Mouse (Mus musculus): ENCODE measurements at regions not wholly inside any gene's neighbourhood (a gene's known extent, or its start where the extent isn't known, plus 50 kb on each side); places are given as distances from the start of the nearest gene placed in this dataset.

DNA sequence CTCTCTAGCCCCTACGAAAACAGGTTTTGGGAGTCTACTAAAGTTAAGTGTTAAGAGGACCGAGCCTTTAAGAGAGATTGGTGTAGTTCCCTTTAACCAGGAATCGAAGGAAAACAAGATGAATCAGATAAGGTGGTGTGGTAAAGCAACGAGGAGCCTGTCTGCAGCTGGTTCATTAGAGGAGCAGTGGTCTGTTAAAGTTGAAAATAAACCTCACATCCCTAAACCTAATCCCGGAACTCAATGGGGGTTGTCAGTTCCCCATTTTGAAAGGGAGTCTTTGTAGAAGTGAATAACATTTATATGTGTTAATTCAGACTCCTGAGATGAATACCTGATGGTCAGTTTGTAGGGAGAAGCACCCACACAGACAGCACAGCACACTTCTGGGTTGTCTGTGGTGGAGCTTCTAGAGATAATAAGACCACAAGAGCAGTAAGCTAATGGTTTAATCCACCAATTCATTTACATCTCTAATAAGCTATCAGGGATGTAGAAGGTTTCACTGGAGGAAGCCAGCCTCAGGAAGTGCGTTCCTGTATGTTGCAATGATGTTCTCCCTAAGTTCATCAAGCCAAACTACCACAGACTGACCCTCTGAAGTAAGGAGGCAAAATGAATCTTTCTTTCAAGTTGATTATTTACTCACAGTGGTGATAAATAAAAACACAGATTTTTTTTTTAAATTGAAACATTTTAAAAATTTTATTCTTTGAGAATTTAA is 318.9 kb upstream of the Nrp1 start:
- H3K9me3 ChIP-seq (replicated peaks; ENCODE audit: control insufficient read depth, low read length), result peaks cover 4% of the 10 kb centered on the region
- H3K27me3 ChIP-seq (ENCODE audit: control insufficient read depth, insufficient read depth, low read length), result no peaks in the 10 kb centered on the region
- no peak for ATAC-seq (replicated peaks; ENCODE audit: extremely low read depth, insufficient read depth, low FRiP score)
- no peak overlapping the region for H3K4me2 ChIP-seq (ENCODE audit: low read depth, low read length)
- no peak overlapping the region for H3K4me3 ChIP-seq (ENCODE audit: low read length)
- H3K27ac ChIP-seq (ENCODE audit: low read length), result no peak overlapping the region
- peaks cover 6% of the 10 kb centered on the region for H3K4me1 ChIP-seq (ENCODE audit: control insufficient read depth, insufficient read depth, low read length)
- 64% methylated on average over 6 of the region's 6 CpGs for WGBS
- no peaks in the 10 kb centered on the region for H3K36me3 ChIP-seq (ENCODE audit: control insufficient read depth, insufficient read depth)
- no peak overlapping the region for H3K9ac ChIP-seq (ENCODE audit: low read length)

DNA sequence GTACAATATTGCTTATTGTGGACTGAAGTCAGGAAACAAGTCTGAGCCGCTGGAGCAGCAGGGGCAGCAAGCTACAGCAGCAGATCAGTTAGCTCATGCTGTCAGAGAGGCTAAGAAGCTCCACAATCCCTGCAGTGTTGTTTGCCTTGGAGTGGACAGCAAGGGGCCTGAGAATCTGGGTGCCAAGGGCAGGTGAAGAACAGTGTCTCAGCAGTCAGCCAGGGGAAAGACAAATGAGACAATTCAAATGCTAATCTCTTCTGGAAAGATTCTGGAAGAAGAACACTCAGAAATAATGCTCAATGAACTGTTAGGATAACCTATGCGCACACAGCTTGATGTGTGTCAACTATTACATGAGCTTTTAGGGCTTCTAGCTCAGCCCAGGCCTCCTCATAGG is 315.5 kb upstream of the Nrp1 start:
- no peaks in the 10 kb centered on the region for H3K36me3 ChIP-seq (ENCODE audit: control insufficient read depth, insufficient read depth)
- no peak overlapping the region for H3K4me2 ChIP-seq (ENCODE audit: low read depth, low read length)
- H3K9ac ChIP-seq (ENCODE audit: low read length), result no peak overlapping the region
- no peak overlapping the region for H3K27ac ChIP-seq (ENCODE audit: low read length)
- no peaks in the 10 kb centered on the region for H3K27me3 ChIP-seq (ENCODE audit: control insufficient read depth, insufficient read depth, low read length)
- H3K9me3 ChIP-seq (replicated peaks; ENCODE audit: control insufficient read depth, low read length), result peaks cover 4% of the 10 kb centered on the region
- no peak overlapping the region for H3K4me3 ChIP-seq (ENCODE audit: low read length)
- 58% methylated on average over 2 of the region's 2 CpGs for WGBS
- no peaks in the 10 kb centered on the region for H3K4me1 ChIP-seq (ENCODE audit: control insufficient read depth, insufficient read depth, low read length)
- no peak for ATAC-seq (replicated peaks; ENCODE audit: extremely low read depth, insufficient read depth, low FRiP score)

DNA sequence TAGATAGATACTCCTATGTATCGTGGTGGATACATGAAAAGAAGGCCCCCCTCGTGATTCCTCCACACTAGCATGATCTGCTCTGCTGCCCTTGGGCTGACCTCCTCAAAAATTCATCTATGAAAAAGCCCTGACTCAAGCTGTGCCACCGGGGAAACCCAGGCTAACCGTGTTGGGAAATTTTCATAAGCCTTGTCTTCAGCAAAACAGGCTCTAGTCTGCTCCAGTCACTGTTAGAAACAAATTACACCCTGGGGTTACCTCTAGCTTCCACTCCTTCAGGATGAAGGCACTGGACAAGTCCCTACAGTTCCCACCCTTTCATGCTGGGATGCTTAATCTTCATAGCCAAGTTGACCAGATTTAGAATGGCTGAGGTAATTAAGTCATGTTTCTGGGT is 315.0 kb upstream of the Nrp1 start:
- 61% methylated on average over 4 of the region's 4 CpGs for WGBS
- Histone ChIP-seq H3K4me2 (ENCODE audit: low read depth, low read length) (no peak overlapping the region), H3K4me1 (ENCODE audit: control insufficient read depth, insufficient read depth, low read length) (no peaks in the 10 kb centered on the region), H3K27ac (ENCODE audit: low read length) (no peak overlapping the region), H3K9me3 (replicated peaks; ENCODE audit: control insufficient read depth, low read length) (peaks cover 4% of the 10 kb centered on the region), H3K9ac (ENCODE audit: low read length) (no peak overlapping the region), H3K27me3 (ENCODE audit: control insufficient read depth, insufficient read depth, low read length) (no peaks in the 10 kb centered on the region), H3K36me3 (ENCODE audit: control insufficient read depth, insufficient read depth) (no peaks in the 10 kb centered on the region), H3K4me3 (ENCODE audit: low read length) (no peak overlapping the region)
- no peak for ATAC-seq (replicated peaks; ENCODE audit: extremely low read depth, insufficient read depth, low FRiP score)

DNA sequence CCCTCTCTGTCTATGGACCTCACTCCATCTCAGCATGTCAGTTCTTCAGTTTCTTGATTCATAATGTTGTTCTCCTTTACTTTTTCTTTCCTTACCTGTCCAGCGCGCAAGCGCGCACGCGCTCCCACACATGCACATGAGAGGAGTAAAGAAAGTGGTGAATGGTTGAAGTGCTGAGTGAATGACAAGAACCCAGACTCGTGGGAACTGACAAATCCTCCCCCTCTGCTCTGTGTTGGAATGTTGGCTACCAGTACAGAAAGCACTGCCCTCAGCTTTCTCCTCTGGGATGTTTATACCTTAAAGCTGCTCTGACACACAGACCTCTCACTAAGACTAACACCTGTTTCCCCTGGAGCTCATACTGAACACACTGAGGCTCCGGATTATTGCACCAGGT is 302.2 kb upstream of the Nrp1 start:
- WGBS, result 50% methylated on average over 8 of the region's 8 CpGs
- Histone ChIP-seq H3K36me3 (ENCODE audit: control insufficient read depth, insufficient read depth) (no peaks in the 10 kb centered on the region), H3K9me3 (replicated peaks; ENCODE audit: control insufficient read depth, low read length) (no peaks in the 10 kb centered on the region), H3K4me1 (ENCODE audit: control insufficient read depth, insufficient read depth, low read length) (peaks cover 10% of the 10 kb centered on the region), H3K27me3 (ENCODE audit: control insufficient read depth, insufficient read depth, low read length) (no peaks in the 10 kb centered on the region), H3K4me2 (ENCODE audit: low read depth, low read length) (peak overlapping the region; percentile 30; the same call in 1 of the 2 replicates), H3K27ac (ENCODE audit: low read length) (no peak overlapping the region), H3K4me3 (ENCODE audit: low read length) (no peak overlapping the region), H3K9ac (ENCODE audit: low read length) (no peak overlapping the region)
- no peak; the same call in 1 of the 2 replicates for ATAC-seq (replicated peaks; ENCODE audit: extremely low read depth, insufficient read depth, low FRiP score)

DNA sequence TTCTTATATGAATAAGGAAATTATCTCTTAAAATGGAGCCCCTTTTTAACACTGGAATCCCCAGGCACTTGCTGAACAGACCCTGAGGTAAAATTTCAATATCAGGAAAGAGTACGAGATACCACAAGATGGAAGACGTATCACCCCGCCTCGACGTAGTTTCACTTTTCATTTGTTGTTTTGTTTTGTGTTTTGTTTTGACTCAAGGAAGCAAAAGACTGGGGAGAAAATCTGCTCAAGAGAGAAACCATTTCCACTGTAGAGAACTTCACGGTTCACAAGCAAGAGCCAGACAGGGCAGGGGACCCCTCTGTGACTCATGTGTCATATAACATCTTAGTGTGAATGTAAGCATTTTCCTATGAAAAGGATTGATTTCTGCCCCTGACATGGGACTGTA is 300.6 kb upstream of the Nrp1 start:
- Histone ChIP-seq H3K27me3 (ENCODE audit: control insufficient read depth, insufficient read depth, low read length) (no peaks in the 10 kb centered on the region), H3K9ac (ENCODE audit: low read length) (no peak overlapping the region), H3K4me2 (ENCODE audit: low read depth, low read length) (no peak overlapping the region), H3K27ac (ENCODE audit: low read length) (no peak overlapping the region), H3K4me3 (ENCODE audit: low read length) (no peak overlapping the region), H3K9me3 (replicated peaks; ENCODE audit: control insufficient read depth, low read length) (no peaks in the 10 kb centered on the region), H3K4me1 (ENCODE audit: control insufficient read depth, insufficient read depth, low read length) (peaks cover 10% of the 10 kb centered on the region), H3K36me3 (ENCODE audit: control insufficient read depth, insufficient read depth) (no peaks in the 10 kb centered on the region)
- 91% methylated on average over 6 of the region's 6 CpGs for WGBS
- no peak for ATAC-seq (replicated peaks; ENCODE audit: extremely low read depth, insufficient read depth, low FRiP score)

DNA sequence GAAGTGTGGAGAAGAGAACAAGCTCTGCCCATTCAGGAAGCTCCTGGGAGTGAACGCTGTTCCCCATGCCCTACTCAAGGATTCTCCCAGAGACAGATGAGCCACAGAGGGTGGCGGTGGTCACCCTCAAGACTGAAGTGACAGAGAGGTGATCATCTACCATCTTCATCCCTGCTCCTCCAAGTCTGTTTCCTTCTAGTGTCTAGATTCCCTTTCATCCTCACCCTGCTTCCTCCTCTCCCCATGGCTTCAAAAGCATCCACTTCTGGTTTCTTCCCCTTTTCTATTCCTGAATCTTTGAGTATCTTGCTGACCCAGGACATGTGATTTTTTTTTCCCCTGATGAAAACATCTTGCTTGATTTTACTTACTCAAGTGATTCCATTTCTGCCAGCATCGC is 298.6 kb upstream of the Nrp1 start:
- ATAC-seq (replicated peaks; ENCODE audit: extremely low read depth, insufficient read depth, low FRiP score), result no peak
- no peaks in the 10 kb centered on the region for H3K9me3 ChIP-seq (replicated peaks; ENCODE audit: control insufficient read depth, low read length)
- H3K4me3 ChIP-seq (ENCODE audit: low read length), result no peak overlapping the region
- H3K4me1 ChIP-seq (ENCODE audit: control insufficient read depth, insufficient read depth, low read length), result peaks cover 10% of the 10 kb centered on the region
- H3K36me3 ChIP-seq (ENCODE audit: control insufficient read depth, insufficient read depth), result no peaks in the 10 kb centered on the region
- no peak overlapping the region for H3K9ac ChIP-seq (ENCODE audit: low read length)
- H3K27ac ChIP-seq (ENCODE audit: low read length), result no peak overlapping the region
- H3K27me3 ChIP-seq (ENCODE audit: control insufficient read depth, insufficient read depth, low read length), result no peaks in the 10 kb centered on the region
- 85% methylated on average over 3 of the region's 3 CpGs for WGBS
- no peak overlapping the region for H3K4me2 ChIP-seq (ENCODE audit: low read depth, low read length)

DNA sequence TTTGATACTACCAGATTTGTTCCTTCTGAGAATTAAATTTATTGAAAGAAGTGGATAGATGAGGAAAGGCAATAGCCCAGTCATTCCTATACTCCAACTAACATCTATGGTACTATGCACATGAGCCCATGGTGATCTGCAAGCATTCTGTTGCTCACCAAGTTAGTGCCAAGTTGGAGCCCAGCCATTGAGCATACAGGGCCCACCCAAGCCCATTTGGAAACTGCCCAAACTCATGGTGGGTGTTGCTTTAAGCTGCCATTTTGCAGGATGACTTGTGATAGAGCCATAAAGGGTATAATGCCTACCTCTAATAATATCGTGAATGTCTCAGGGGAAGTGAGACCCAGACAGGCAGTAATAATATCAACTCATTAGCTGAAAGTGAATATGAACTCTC is 294.2 kb upstream of the Nrp1 start:
- H3K27me3 ChIP-seq (ENCODE audit: control insufficient read depth, insufficient read depth, low read length), result no peaks in the 10 kb centered on the region
- H3K4me2 ChIP-seq (ENCODE audit: low read depth, low read length), result no peak overlapping the region
- ATAC-seq (replicated peaks; ENCODE audit: extremely low read depth, insufficient read depth, low FRiP score), result no peak
- H3K4me3 ChIP-seq (ENCODE audit: low read length), result no peak overlapping the region
- no peak overlapping the region for H3K27ac ChIP-seq (ENCODE audit: low read length)
- whole genome bisulfite sequencing, result 94% methylated on average over 1 of the region's 1 CpGs
- no peaks in the 10 kb centered on the region for H3K4me1 ChIP-seq (ENCODE audit: control insufficient read depth, insufficient read depth, low read length)
- no peak overlapping the region for H3K9ac ChIP-seq (ENCODE audit: low read length)
- H3K36me3 ChIP-seq (ENCODE audit: control insufficient read depth, insufficient read depth), result no peaks in the 10 kb centered on the region
- no peaks in the 10 kb centered on the region for H3K9me3 ChIP-seq (replicated peaks; ENCODE audit: control insufficient read depth, low read length)

DNA sequence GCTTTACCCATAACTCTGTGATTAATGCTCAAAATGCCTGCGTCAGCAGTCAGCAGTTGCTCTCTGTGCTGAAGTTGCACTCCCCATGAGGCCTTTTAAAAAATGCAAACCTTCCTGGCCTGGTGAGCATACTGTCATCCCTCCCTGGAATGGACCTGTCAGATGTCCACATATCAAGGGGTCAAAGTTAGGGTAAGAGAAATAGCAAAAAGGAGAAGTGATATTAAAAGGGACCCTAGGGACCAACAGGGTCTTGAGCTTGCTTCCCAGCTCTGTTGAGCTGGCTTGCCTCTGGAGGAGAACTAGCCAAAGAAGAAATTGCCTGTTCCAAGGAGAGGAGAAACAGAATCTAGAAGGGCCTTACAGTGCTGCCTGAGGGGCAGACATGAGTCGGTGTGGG is 293.3 kb upstream of the Nrp1 start:
- Histone ChIP-seq H3K9me3 (replicated peaks; ENCODE audit: control insufficient read depth, low read length) (no peaks in the 10 kb centered on the region), H3K4me1 (ENCODE audit: control insufficient read depth, insufficient read depth, low read length) (no peaks in the 10 kb centered on the region), H3K9ac (ENCODE audit: low read length) (no peak overlapping the region), H3K4me3 (ENCODE audit: low read length) (no peak overlapping the region), H3K27me3 (ENCODE audit: control insufficient read depth, insufficient read depth, low read length) (no peaks in the 10 kb centered on the region), H3K4me2 (ENCODE audit: low read depth, low read length) (no peak overlapping the region), H3K27ac (ENCODE audit: low read length) (no peak overlapping the region), H3K36me3 (ENCODE audit: control insufficient read depth, insufficient read depth) (no peaks in the 10 kb centered on the region)
- WGBS, result 79% methylated on average over 2 of the region's 2 CpGs
- ATAC-seq (replicated peaks; ENCODE audit: extremely low read depth, insufficient read depth, low FRiP score), result no peak

DNA sequence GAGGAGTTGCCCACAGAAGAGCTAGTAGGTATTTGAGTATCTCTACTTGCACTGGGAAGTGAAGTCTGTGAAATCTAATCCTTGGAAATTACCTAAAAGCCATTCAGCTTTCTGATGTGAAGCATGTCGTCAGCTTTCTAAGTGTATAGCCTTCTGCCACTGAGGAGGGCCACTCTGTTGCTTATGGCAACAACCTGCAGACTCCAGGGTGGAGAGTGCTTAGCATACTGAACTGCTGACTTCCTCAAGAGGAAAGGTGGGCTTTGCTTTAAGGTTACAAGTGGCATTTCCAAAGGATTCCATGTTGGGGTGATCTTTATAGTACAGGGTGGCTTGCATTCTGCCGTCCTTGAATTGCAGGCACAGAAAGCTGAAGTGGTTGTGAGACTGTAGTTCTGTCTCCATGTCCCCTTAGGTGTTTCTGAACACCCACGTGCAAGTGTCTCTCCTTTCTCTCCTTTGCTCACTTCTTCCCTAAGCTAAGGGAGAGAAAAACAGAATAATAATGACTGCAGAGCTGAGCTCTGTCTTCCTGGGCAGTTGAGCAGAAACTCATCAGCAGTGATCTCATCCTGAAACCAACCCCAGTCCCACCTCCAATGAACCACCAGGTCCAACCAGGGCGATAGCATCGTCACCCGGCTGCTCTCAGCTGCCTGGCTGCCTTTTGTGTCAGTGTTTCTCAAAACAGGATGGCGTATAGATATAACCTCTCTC is 292.3 kb upstream of the Nrp1 start:
- Histone ChIP-seq H3K9ac (ENCODE audit: low read length) (no peak overlapping the region), H3K36me3 (ENCODE audit: control insufficient read depth, insufficient read depth) (no peaks in the 10 kb centered on the region), H3K9me3 (replicated peaks; ENCODE audit: control insufficient read depth, low read length) (no peaks in the 10 kb centered on the region), H3K4me1 (ENCODE audit: control insufficient read depth, insufficient read depth, low read length) (no peaks in the 10 kb centered on the region), H3K27ac (ENCODE audit: low read length) (no peak overlapping the region), H3K27me3 (ENCODE audit: control insufficient read depth, insufficient read depth, low read length) (no peaks in the 10 kb centered on the region), H3K4me2 (ENCODE audit: low read depth, low read length) (no peak overlapping the region), H3K4me3 (ENCODE audit: low read length) (no peak overlapping the region)
- ATAC-seq (replicated peaks; ENCODE audit: extremely low read depth, insufficient read depth, low FRiP score), result no peak
- WGBS, result 67% methylated on average over 7 of the region's 7 CpGs

Data from heart, embryonic 16.5 days (tissue).